Mouse (Mus musculus) liver, embryonic 14 days (tissue): ENCODE data around the gene Mei4. TPM values are rescaled to one million over a fixed set of nuclear protein-coding genes. Genes with fewer than 3 reads are reported as not detected.

Source experiments
- polyA plus RNA-seq: library from polyadenylated mRNA; depleted of rRNA; stranded (reverse); fragments of >200 nt; gene quantifications from 2 replicates; pipeline ENCODE4 v1.2.3, GENCODE M21; 2012; rRNA removed

Mei4 gene
- polyA plus RNA-seq = 0.11 and 0.16 TPM in 2 replicates

GRCm38 (mm10) chr9:81863181-81863887, at the start of gene Mei4:
Mei4 (plus strand) TSS chr9:81863670.

Other genes starting within 250 kb of the Mei4 start
- gene Htr1b, start 229.8 kb upstream of the Mei4 start, polyA plus RNA-seq = under 0.01 and 0.01 TPM in 2 replicates